Mouse (Mus musculus): Measurements from ENCODE around the gene Kcnma1.

DNA sequence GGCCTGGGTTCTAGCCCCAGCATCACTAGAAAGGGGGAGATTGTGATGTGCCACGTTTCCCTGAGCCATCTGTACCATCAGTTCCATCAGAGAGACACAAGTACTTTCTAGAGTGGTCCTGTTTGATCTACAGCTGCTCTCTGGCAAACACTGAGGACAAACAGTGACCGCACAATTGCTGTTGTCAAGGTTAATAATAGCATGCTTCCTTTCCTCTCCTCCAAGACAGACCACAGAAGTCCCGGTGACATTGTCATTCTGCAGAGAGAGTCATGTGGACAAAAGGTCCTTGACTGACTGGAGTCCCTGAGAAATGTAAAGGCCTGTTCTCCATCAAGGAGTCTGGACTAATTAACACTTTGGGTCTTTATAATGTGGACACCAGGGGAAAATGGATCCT is 622.7 kb downstream of the Kcnma1 start:
- no peak for TF ChIP-seq HCFC1 (IDR thresholded peaks at IDR 0.05; ENCODE audit: borderline replicate concordance, insufficient read depth, low read length)
- TF ChIP-seq ZNF384 (IDR thresholded peaks at IDR 0.05; ENCODE audit: low read depth, low read length) = no peak

All from ES-E14 (cell line).